Mouse (Mus musculus): ENCODE data around the gene Tnr.

The Tnr gene

GRCm38 (mm10) chr1:159523578-159523977, at the start of gene Tnr:
Tnr (plus strand) TSS chr1:159523769.
- TF ChIP-seq GATA4 (IDR thresholded peaks at IDR 0.05; ENCODE audit: insufficient replicate concordance, low read length), result no peak

GRCm38 (mm10) chr1:159489853-159490435, 33.6 kb upstream of the Tnr start:
- no peak for TF ChIP-seq GATA4 (IDR thresholded peaks at IDR 0.05; ENCODE audit: insufficient replicate concordance, low read length)

GRCm38 (mm10) chr1:159492536-159492935, 31.0 kb upstream of the Tnr start:
- no peak for TF ChIP-seq GATA4 (IDR thresholded peaks at IDR 0.05; ENCODE audit: insufficient replicate concordance, low read length)

DNA sequence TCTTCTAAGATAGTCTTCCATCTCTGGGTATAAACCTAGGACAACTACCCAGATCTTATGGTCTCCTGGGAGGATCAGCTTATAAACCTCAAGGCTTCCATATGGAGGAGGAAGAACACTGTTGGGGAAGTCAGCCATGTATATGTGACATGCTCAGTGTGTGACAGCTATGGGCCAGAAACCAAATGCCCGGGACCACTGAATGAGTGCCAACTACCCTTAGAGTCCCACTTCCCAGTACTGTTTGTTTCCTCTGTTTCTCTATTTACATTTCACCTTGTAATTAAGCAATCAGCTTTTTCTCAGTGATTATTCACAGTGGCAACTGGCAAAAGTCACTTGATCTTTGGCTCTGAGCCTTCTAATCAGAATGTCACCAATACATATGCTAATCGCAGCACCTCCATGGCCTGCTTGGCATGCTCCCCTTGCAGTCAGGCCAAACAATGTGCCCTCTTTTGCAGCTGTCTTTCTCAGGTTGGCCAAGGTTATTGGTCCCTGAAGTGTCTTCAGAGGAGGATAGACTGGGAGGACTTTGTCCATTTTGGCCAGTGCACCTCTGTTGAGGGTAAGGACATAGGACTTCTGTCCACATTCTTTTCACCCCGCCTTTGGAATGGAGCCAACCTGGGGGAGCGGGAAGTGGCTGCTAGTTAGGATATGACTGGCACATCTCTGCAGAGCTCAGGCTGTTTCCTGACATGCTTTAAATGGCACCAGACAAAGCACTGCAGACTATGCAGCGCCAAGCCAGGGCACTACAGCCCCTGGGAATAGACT, 29.7 kb upstream of the Tnr start:
- no peak for TF ChIP-seq GATA4 (IDR thresholded peaks at IDR 0.05; ENCODE audit: insufficient replicate concordance, low read length)

- TF ChIP-seq GATA4 (IDR thresholded peaks at IDR 0.05; ENCODE audit: insufficient replicate concordance, low read length), result no peak
Observed at GRCm38 (mm10) chr1:159498236-159498635, 25.3 kb upstream of the Tnr start.

- no peak for TF ChIP-seq GATA4 (IDR thresholded peaks at IDR 0.05; ENCODE audit: insufficient replicate concordance, low read length)
Observed at GRCm38 (mm10) chr1:159499806-159500460, 23.6 kb upstream of the Tnr start.

GRCm38 (mm10) chr1:159501911-159502310, 21.7 kb upstream of the Tnr start:
- TF ChIP-seq GATA4 (IDR thresholded peaks at IDR 0.05; ENCODE audit: insufficient replicate concordance, low read length), result no peak

DNA sequence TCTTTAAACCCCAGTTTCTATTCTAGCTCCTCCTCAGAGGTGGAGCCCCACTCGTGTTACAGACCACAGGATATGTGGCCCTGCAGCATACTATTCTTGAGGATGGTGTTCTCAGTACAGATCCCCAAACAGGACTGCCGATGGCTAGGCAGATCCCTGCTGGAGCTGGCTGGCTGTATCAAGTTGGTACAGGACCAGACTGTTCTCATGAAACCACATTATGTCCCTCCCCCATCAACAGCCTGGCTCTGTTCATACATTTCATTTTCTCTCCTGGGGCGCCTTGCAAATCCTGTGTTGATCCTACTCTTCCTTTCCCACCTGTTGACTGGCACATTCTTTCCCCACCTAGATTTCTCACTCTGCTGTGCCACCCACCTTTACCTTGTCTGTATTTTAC, 12.9 kb upstream of the Tnr start:
- TF ChIP-seq GATA4 (IDR thresholded peaks at IDR 0.05; ENCODE audit: insufficient replicate concordance, low read length), result no peak

DNA sequence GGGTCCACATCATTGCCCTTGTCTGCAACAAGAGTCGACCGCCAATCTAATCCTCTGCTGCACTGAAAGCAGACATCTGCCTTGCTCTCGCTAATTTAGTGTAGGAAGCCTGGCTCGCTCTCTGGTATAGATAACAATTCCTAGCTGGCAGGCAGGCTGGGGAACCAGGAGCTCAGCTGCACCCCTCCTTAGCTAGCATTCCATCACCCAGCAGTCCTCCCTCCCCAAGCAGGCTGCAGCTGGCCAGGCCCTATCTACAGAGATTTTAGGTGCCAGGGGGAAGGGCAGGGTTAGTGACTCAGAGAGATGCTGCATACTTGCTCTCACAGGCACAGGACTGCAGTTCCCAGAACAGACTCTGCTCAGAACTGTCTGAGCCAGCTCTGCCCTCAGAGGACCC, 5.9 kb upstream of the Tnr start:
- TF ChIP-seq GATA4 (IDR thresholded peaks at IDR 0.05; ENCODE audit: insufficient replicate concordance, low read length), result no peak

DNA sequence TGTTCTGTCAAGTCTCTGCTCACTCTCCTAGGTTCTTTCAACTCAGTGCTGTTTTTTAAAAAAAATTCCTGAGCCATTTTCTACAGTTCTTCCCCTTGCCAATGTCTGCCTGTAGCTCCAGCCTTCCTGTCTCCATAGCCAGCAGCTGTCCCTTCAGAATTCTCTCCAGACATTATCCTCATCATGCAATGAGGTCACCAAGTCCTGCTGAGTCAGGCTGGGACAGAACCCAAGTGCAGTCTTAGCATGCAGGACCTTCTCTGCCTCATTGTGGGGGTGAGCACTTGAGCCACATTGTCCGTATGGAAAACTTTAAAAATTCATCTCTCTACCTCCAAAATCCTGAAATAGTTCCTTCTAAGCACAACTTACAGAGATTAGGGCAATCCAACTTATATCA, 4.4 kb upstream of the Tnr start:
- TF ChIP-seq GATA4 (IDR thresholded peaks at IDR 0.05; ENCODE audit: insufficient replicate concordance, low read length), result no peak

- no peak for TF ChIP-seq GATA4 (IDR thresholded peaks at IDR 0.05; ENCODE audit: insufficient replicate concordance, low read length)
Observed at GRCm38 (mm10) chr1:159523069-159523468, 500 bp upstream of the Tnr start.

DNA sequence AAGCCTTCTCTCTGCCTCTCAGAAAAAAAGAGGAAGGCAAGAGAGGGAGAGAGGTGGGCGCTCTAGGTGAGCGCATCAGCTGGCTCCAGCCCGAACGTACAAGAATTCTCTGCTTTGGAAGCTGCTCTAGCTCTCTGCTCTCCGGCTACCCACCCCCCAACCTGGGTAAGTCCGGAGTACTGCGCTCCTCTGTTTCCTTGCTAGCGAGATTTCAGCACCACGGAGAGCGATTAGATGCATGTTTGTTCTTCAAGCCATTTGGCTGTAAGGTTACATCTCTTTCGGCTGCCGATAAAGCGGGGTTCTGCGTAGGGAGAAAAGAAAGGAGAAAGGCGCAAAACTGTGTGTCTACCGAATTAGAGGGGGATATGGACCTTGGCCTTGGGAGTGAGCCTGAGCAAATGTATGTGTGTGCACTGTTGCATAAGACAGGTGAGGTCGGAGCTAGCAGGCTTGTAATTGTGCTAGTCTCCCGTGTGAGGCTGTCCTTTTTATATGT, 531 bp downstream of the Tnr start:
- no peak for TF ChIP-seq GATA4 (IDR thresholded peaks at IDR 0.05; ENCODE audit: insufficient replicate concordance, low read length)

DNA sequence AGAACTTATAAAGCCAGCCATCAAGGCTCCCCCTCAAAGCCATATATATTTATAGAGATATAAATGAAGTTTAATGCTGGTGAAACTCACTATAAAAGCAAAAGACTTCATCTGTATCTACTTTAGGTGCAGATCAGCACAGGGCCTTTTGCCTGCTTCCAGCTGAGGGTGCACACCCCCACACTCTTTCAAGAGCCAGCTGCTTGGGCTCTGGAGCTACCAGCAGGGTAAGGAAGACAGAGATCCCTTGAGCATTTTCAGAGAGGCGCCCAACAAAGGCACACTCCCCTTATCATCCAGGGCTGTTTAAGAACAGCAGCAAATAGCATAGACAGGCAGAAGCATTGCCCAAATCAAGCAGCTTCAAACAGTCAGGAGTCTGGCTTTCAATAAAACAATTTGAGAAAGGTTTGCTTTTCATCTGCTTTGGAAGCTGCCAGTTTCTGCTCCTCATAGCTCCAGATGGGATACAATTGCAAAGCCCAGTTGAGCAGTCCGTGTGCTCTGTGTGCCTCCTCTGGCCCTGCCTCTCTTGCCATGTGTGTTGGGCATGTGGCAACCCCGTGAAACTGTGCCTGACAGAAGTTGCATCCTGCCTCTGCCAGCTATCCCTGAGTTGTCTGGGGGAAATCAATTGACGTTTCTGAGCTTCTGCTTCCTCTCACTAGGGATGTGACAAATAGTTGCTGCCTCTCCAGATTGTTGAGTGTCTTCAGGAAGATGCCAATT, 9.4 kb downstream of the Tnr start:
- no peak for TF ChIP-seq GATA4 (IDR thresholded peaks at IDR 0.05; ENCODE audit: insufficient replicate concordance, low read length)

GRCm38 (mm10) chr1:159535582-159535981, 12.0 kb downstream of the Tnr start:
- no peak for TF ChIP-seq GATA4 (IDR thresholded peaks at IDR 0.05; ENCODE audit: insufficient replicate concordance, low read length)

DNA sequence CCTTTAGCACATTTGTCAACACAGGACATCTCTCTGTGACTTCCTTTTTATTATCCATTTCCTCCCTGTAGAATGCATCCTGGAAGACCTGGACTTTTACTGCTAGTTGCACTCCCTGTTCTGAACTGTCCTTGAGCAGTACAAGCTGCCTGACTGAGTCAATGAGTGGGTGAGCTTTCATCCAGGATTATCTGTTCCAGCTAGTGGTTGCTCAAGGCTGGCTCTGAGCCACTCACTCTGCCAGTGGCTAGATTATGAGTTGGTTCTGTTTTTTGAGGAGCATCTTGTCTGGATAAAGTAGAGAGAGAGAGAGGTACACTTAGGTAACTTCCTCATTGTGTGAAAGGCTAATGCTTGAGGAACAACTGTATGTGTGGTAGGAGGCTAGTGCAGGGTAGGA, 14.0 kb downstream of the Tnr start:
- TF ChIP-seq GATA4 (IDR thresholded peaks at IDR 0.05; ENCODE audit: insufficient replicate concordance, low read length), result no peak
